In the genomic region with DNA sequence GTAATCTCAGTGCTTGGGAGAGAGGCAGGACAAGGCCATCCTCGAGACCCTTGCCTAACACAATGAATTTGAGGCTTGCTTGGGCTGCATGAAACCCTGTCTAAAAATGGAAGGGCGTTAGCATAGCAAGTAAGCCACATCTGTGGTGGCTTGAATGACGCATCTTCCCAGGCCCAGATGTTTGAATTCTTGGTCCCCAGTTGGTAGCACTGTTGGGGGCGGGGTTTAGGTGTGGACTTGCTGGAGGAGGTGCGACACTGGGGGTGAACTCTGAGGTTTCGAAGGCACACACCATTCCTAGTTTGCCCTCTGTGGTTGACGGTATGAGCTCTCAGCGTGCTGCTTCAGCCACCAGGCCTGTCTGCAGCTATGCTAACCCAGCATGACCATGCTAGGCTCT, we compare ENCODE assay signal across 31 mouse cellular contexts. TPM values are rescaled to one million over a fixed set of nuclear protein-coding genes. Genes with fewer than 3 reads are reported as not detected.
DNase-seq lines count a peak whose midpoint lies in the region; ATAC-seq lines count a peak whose summit lies in the region.
"Had no signal": no experiment of that assay in that cellular context is flagged by ENCODE, and none has a peak within 500 bp of the region (broad histone marks: within the 10 kb centered on the region; RNA-seq: fewer than 3 reads in every experiment).

No protein-coding gene starts in this region.

- no peaks in the 10 kb centered on the region for H3K4me1 ChIP-seq in embryonic facial prominence, embryonic 15.5 days
- H3K4me1 ChIP-seq in embryonic facial prominence, embryonic 10.5 days, result peaks cover 6% of the 10 kb centered on the region
- no peaks in the 10 kb centered on the region for H3K4me1 ChIP-seq in kidney, embryonic 16.5 days (ENCODE audit: insufficient read depth, low read length)
- H3K4me1 ChIP-seq: forebrain, embryonic 13.5 days; forebrain, embryonic 15.5 days had no signal

- H3K4me2 ChIP-seq in embryonic facial prominence, embryonic 15.5 days (replicated peaks), result no peak overlapping the region
- H3K4me2 ChIP-seq in kidney, embryonic 16.5 days (replicated peaks; ENCODE audit: low read depth, low read length), result no peak overlapping the region
- H3K4me2 ChIP-seq: embryonic facial prominence, embryonic 13.5 days; forebrain, embryonic 13.5 days; forebrain, embryonic 15.5 days had no signal

- no peak overlapping the region for H3K4me3 ChIP-seq in embryonic facial prominence, embryonic 15.5 days (replicated peaks)
- no peak overlapping the region for H3K4me3 ChIP-seq in embryonic facial prominence, embryonic 10.5 days
- no peak overlapping the region for H3K4me3 ChIP-seq in kidney, embryonic 16.5 days (ENCODE audit: low read length)
- H3K4me3 ChIP-seq: embryonic facial prominence, embryonic 13.5 days; forebrain, embryonic 13.5 days; forebrain, embryonic 15.5 days had no signal

- H3K27ac ChIP-seq in embryonic facial prominence, embryonic 15.5 days (replicated peaks), result 0 out of 2 replicates have a peak overlapping the region, but pooled peaks have one; percentile 44
- H3K27ac ChIP-seq in embryonic facial prominence, embryonic 10.5 days (replicated peaks), result no peak overlapping the region
- no peak overlapping the region for H3K27ac ChIP-seq in kidney, embryonic 16.5 days (ENCODE audit: low read length)
- H3K27ac ChIP-seq: embryonic facial prominence, embryonic 13.5 days; forebrain, embryonic 13.5 days; forebrain, embryonic 15.5 days had no signal

- no peak for ATAC-seq in embryonic facial prominence, embryonic 15.5 days (ENCODE audit: insufficient number of reproducible peaks, low FRiP score, low TSS enrichment, low read depth)
- 0 out of 2 replicates have a peak, but pooled peaks have one; percentile 39 for ATAC-seq in kidney, embryonic 16.5 days (ENCODE audit: low FRiP score, low TSS enrichment)
- ATAC-seq in monocyte, adult 5-6 weeks (replicated peaks; ENCODE audit: insufficient number of reproducible peaks, low FRiP score, low TSS enrichment, poor library complexity, severe bottlenecking), result peak; percentile 68
- ATAC-seq: activated CD4-positive, CD25-positive, alpha-beta regulatory T cell, adult 4 months; CD4-positive, CD25-positive, alpha-beta regulatory T cell, adult 4 months; forebrain, embryonic 13.5 days; forebrain, embryonic 15.5 days; forebrain, postnatal 0 days; Patski had no signal

- no peaks in the 10 kb centered on the region for H3K36me3 ChIP-seq in embryonic facial prominence, embryonic 15.5 days
- no peaks in the 10 kb centered on the region for H3K36me3 ChIP-seq in embryonic facial prominence, embryonic 10.5 days (replicated peaks)
- H3K36me3 ChIP-seq in kidney, embryonic 16.5 days (ENCODE audit: insufficient read depth, low read length), result no peaks in the 10 kb centered on the region
- H3K36me3 ChIP-seq: embryonic facial prominence, embryonic 13.5 days; forebrain, embryonic 15.5 days had no signal

- no peaks in the 10 kb centered on the region for H3K27me3 ChIP-seq in embryonic facial prominence, embryonic 15.5 days
- no peaks in the 10 kb centered on the region for H3K27me3 ChIP-seq in embryonic facial prominence, embryonic 10.5 days (replicated peaks; ENCODE audit: low read depth, poor library complexity, severe bottlenecking)
- H3K27me3 ChIP-seq in kidney, embryonic 16.5 days (ENCODE audit: insufficient read depth, low read length), result no peaks in the 10 kb centered on the region
- H3K27me3 ChIP-seq: embryonic facial prominence, embryonic 13.5 days; forebrain, embryonic 13.5 days; forebrain, embryonic 15.5 days; Patski had no signal

- no peak overlapping the region for H3K9ac ChIP-seq in embryonic facial prominence, embryonic 15.5 days
- no peak overlapping the region for H3K9ac ChIP-seq in kidney, embryonic 16.5 days (replicated peaks; ENCODE audit: low read length)
- H3K9ac ChIP-seq: embryonic facial prominence, embryonic 13.5 days; forebrain, embryonic 13.5 days; forebrain, embryonic 15.5 days; forebrain, postnatal 0 days had no signal

- DNase-seq in embryonic facial prominence, embryonic 10.5 days (ENCODE audit: low spot score), result no peak
- no peak for DNase-seq in kidney, adult 9 months
- no peak for DNase-seq in Muller cell, postnatal 12 days (ENCODE audit: inconsistent ontology term)
- no peak for DNase-seq in embryo, embryonic 10 days (ENCODE audit: low spot score)
- DNase-seq: adrenal gland, adult 8-10 months; adrenal gland, postnatal 25 days; B cell, adult 2 months; cerebellum, adult 11 months; cerebellum, adult 18-20 months; cerebellum, adult 8-10 months; cerebellum, adult 9-11 months; cerebellum, postnatal 14 days; cerebellum, postnatal 36 days; forebrain, postnatal 0 days had no signal

- WGBS in embryonic facial prominence, embryonic 15.5 days, result 74% methylated on average over 8 of the region's 8 CpGs
- 83% methylated on average over 8 of the region's 8 CpGs for WGBS in embryonic facial prominence, embryonic 10.5 days
- 85% methylated on average over 8 of the region's 8 CpGs for WGBS in kidney, embryonic 16.5 days

- H3K9me3 ChIP-seq in embryonic facial prominence, embryonic 15.5 days (replicated peaks), result no peaks in the 10 kb centered on the region
- peaks cover 6% of the 10 kb centered on the region for H3K9me3 ChIP-seq in embryonic facial prominence, embryonic 10.5 days
- H3K9me3 ChIP-seq in kidney, embryonic 16.5 days (ENCODE audit: low read length), result no peaks in the 10 kb centered on the region
- H3K9me3 ChIP-seq: embryonic facial prominence, embryonic 13.5 days; forebrain, embryonic 15.5 days had no signal

RNA-seq across cellular contexts. Expression of a gene that starts 12.0 kb away (rescaled TPM):
- polyA plus RNA-seq in embryonic facial prominence, embryonic 15.5 days (2015; fragmentation: Nextera tagmentation; extraction: Ambion mirVana), result 1.0 and 1.5 TPM in 2 replicates
- not detected in 2 replicates for polyA plus RNA-seq in embryonic facial prominence, embryonic 10.5 days (2016; fragmentation: Nextera tagmentation; extraction: Ambion mirVana)
- not detected in 2 replicates for polyA plus RNA-seq in kidney, embryonic 16.5 days (2015; fragmentation: Nextera tagmentation; extraction: Ambion mirVana)
- total RNA-seq in monocyte, adult 5-6 weeks (2017), result 1.3 TPM in 1 of 3 replicates, not detected in the others
- total RNA-seq: adrenal gland, adult 18-20 months; adrenal gland, adult 8-10 months; adrenal gland, postnatal 25 days; adrenal gland, postnatal 4 days; common myeloid progenitor, adult 5-6 weeks; ES-E14; forebrain, postnatal 0 days; MEL had no signal
- polyA plus RNA-seq: activated CD4-positive, CD25-positive, alpha-beta regulatory T cell, adult 4 months; brain, embryonic 14.5 days; CD4-positive, CD25-positive, alpha-beta regulatory T cell, adult 4 months; embryonic facial prominence, embryonic 11.5 days; embryonic facial prominence, embryonic 13.5 days; forebrain, embryonic 11.5 days; forebrain, embryonic 13.5 days; forebrain, embryonic 15.5 days; forebrain, postnatal 0 days; Patski had no signal

RNA-seq across cellular contexts. Expression of a gene that starts 25.1 kb away (rescaled TPM):
- polyA plus RNA-seq in embryonic facial prominence, embryonic 15.5 days (2015; fragmentation: Nextera tagmentation; extraction: Ambion mirVana), result 628 and 630 TPM in 2 replicates
- 764 and 773 TPM in 2 replicates for polyA plus RNA-seq in embryonic facial prominence, embryonic 10.5 days (2016; fragmentation: Nextera tagmentation; extraction: Ambion mirVana)
- 603 and 613 TPM in 2 replicates for polyA plus RNA-seq in kidney, embryonic 16.5 days (2015; fragmentation: Nextera tagmentation; extraction: Ambion mirVana)
- 890 to 909 TPM (median 904 TPM) in 3 replicates for total RNA-seq in monocyte, adult 5-6 weeks (2017)

RNA-seq across cellular contexts. Expression of a gene that starts 28.8 kb away (rescaled TPM):
- polyA plus RNA-seq in embryonic facial prominence, embryonic 15.5 days (2015; fragmentation: Nextera tagmentation; extraction: Ambion mirVana), result 25.7 and 27.3 TPM in 2 replicates
- 15.6 and 16.1 TPM in 2 replicates for polyA plus RNA-seq in embryonic facial prominence, embryonic 10.5 days (2016; fragmentation: Nextera tagmentation; extraction: Ambion mirVana)
- 15.0 and 15.7 TPM in 2 replicates for polyA plus RNA-seq in kidney, embryonic 16.5 days (2015; fragmentation: Nextera tagmentation; extraction: Ambion mirVana)
- 38.3 to 47.0 TPM (median 45.0 TPM) in 3 replicates for total RNA-seq in monocyte, adult 5-6 weeks (2017)

RNA-seq across cellular contexts. Expression of a gene that starts 28.9 kb away (rescaled TPM):
- 25.9 and 27.0 TPM in 2 replicates for polyA plus RNA-seq in embryonic facial prominence, embryonic 15.5 days (2015; fragmentation: Nextera tagmentation; extraction: Ambion mirVana)
- 52.6 and 55.2 TPM in 2 replicates for polyA plus RNA-seq in embryonic facial prominence, embryonic 10.5 days (2016; fragmentation: Nextera tagmentation; extraction: Ambion mirVana)
- 36.8 and 38.4 TPM in 2 replicates for polyA plus RNA-seq in kidney, embryonic 16.5 days (2015; fragmentation: Nextera tagmentation; extraction: Ambion mirVana)
- total RNA-seq in monocyte, adult 5-6 weeks (2017), result 25.2 to 29.2 TPM (median 28.7 TPM) in 3 replicates
